Mouse (Mus musculus) neutrophil, adult 5-6 weeks (primary cell): ENCODE data around the gene Mfn2. TPM values are rescaled to one million over a fixed set of nuclear protein-coding genes. Genes with fewer than 3 reads are reported as not detected.
A peak's percentile ranks its signal among the peaks of the same experiment; 100 is the strongest.

Experiments
- ATAC-seq: fragments of 151-379, 151-347 bp; 2 replicates; pipeline ENCODE4 v1.8.0; 2017; ENCODE audit warnings: mild to moderate bottlenecking, moderate TSS enrichment; ENCODE audit not compliant: insufficient number of reproducible peaks, poor library complexity, low FRiP score, severe bottlenecking; ENCODE audit errors: extremely low read depth
- total RNA-seq: library from RNA; stranded (forward); fragments of 200-1000 nt; gene quantifications from 2 replicates; pipeline ENCODE4 v1.2.3, GENCODE M21; 2017

Gene Mfn2
- 22.2 and 28.7 TPM in 2 replicates for total RNA-seq

DNA sequence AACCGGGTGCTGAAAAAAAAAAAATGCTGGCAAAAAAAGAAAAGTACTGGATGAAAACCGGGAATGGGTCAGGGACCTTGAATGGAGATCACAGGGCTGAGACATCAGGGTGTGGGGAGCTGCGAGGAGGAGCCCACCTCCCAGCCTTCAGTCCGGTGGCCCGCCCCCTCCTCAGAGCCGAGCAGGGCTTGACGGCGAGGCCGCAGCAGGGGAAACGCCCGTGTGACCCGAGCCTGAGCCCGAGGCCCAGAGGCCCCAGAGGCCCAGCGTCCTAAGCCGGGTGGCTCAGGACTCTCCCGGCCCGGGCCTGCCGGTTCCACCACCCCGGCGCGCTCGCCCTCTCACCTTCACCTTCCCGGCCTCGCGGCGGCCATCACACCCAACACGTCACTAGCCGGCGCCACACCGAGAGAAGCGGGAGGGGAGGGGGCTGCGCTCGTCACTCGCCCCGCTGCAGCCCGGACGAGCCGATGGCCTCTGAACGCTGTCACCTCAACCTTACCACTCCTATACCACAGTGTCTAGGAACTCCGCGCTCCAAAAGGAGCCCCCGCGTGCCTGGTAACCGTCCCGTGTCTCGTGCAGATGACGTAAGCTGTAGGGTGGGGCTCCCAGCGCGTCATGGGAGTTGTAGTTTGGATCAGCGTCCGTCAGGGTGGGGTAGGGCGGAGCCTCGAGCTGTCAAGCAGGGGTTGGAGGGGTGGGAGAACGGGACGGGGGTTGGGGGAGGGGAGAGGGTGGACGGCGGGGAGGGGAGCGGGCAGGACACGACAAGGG lies at the start of gene Mfn2:
Gene Mfn2 (minus strand): TSS at position 392 of the 777 bp plus-strand sequence.
- ATAC-seq: peak; percentile 88

DNA sequence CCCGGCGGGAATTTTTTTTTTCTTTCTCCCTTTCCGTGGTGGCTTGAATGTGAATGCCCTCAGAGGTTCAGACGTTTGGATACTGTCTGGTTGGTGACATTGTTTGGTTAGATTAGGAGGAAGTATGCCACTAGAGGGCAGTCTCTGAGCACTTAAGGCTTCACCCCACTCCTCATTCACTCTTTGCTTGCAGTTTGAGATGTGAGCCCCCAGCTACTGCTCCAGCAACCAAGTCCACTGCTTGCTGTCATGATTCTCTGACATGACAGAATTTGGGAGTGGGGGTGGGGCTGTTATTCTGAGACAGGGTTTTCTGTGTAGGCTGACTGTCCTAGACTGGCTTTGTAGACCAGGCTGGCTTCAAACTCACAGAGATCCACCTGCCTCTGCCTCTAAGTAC lies 49.1 kb upstream of the Mfn2 start:
- ATAC-seq: peak; percentile 39; the same call in 1 of the 2 replicates

DNA sequence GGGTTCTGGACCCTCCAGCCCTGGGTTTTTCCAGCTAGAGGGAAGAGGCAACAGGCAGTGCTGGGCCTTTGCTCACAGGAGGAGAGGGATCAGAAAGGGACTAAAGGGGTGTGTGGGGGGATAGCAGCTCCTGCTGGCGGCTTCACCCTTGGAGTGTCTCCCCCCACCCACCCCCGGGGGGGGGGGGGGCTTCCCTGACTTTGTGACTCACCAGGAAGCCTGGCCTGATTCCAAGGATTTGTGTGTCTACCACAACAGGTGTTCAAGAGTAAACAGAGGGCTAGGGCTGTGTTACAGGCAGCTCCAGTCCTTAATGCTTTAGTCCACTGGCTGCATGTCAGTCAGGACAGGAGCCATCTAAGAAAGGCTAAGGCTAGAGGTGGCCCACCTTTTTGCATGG lies 43.0 kb upstream of the Mfn2 start:
- no peak for ATAC-seq

DNA sequence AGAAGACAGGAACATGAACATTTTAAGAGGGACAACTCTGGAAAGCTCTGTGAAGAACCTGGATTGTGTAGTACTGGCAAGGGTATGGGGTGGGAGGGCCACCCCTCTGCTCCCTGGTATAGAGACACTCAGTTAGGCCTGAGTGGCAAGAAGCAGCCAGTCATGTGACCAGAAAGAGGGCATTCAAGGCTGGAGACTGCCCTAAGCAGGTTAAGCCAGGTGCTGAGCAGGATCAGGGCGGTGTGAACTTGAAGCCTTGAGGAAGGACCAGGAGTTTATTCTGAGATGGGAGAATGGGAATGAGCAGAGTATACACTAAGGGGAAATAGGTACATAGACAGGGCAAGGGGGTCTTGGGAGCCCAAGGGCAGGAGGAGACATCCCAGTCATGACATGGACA lies 38.5 kb upstream of the Mfn2 start:
- ATAC-seq: no peak

DNA sequence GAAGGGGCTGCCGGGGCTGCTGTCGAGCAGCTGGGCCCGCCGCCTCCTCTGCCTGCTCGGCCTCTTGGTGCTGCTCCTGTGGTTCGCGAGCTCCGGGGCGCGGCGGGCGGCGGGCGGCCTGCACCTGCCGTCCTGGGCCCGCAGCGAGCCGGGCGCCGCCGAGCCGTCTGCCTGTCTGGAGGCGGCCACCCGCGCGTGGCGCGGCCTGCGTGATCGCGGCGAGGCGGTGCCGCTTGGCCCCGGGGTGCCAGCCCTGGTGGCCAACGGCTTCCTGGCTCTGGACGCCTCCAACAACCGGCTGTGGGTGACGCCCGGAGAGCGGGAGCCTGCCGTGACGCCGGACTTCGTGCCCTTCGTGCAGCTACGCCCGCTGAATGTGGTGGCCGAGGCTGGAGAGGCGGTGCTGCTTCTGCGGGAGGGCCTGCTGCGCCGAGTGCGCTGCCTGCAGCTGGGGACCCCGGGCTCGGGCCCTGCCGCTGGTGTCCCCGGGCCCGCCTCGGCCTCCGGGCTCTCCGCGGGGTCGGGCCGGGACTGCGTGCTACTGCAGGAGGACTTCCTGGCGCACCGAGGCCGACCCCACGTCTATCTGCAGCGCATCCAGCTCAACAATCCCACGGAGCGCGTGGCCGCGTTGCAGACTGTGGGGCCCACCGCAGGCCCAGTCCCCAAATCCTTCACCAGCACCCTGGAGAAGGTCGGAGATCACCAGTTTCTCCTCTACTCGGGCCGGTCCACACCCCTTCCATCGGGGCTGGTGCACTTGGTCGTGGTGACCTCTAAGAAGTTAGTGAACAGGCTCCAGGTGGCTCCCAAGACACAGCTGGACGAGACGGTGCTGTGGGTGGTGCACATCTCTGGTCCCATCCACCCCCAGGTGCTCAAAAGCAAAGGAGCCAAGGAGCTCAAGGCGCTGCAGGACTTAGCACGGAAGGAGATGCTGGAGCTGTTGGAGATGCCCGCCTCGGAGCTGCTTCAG lies 36.8 kb upstream of the Mfn2 start:
- no peak for ATAC-seq

DNA sequence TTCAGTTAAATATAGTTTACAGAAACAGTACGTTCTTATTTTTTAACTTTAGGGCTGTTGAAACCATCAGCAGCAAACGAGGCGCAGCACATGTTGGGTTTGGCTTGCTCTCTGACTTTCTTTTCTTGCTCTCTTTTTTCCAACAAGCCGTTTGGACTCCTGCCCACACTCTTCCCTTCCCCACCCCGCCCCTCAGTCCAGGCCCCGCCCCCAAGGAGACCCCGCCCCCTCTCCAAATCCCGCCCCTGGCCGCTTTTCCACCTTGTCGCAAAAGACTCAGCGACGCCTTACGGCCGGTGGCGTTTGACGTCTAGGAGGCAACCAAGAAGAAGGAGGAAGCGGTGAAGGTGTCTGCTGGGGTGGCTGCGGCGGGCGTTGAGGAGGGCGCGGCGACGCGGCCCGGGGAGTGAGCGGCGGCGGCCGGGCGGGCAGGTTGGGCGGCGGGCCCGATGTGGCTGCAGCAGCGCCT lies 36.1 kb upstream of the Mfn2 start, which contains the start of gene 2510039O18Rik:
Gene 2510039O18Rik (plus strand): TSS at position 320 of the 469 bp plus-strand sequence.
- ATAC-seq: peak; percentile 95

DNA sequence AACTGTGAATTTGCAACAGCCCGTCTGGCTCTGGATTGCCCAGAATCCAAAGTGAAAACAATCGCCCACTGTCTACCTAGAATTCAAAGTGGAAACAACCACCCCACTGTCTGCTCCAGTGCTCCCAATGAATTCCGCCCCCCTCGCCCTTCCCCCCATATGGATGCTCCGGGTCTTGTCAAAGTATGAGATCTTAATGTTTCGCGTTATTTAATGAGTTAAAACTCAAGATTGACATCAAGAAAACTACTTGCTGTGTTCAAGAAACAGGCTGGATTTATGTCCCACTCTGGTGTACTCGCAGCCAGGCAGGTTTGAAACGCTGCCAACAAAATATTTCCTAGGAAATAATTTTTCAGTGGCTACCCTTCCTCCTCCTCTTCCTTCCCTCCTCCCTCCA lies 35.6 kb upstream of the Mfn2 start:
- ATAC-seq: no peak

DNA sequence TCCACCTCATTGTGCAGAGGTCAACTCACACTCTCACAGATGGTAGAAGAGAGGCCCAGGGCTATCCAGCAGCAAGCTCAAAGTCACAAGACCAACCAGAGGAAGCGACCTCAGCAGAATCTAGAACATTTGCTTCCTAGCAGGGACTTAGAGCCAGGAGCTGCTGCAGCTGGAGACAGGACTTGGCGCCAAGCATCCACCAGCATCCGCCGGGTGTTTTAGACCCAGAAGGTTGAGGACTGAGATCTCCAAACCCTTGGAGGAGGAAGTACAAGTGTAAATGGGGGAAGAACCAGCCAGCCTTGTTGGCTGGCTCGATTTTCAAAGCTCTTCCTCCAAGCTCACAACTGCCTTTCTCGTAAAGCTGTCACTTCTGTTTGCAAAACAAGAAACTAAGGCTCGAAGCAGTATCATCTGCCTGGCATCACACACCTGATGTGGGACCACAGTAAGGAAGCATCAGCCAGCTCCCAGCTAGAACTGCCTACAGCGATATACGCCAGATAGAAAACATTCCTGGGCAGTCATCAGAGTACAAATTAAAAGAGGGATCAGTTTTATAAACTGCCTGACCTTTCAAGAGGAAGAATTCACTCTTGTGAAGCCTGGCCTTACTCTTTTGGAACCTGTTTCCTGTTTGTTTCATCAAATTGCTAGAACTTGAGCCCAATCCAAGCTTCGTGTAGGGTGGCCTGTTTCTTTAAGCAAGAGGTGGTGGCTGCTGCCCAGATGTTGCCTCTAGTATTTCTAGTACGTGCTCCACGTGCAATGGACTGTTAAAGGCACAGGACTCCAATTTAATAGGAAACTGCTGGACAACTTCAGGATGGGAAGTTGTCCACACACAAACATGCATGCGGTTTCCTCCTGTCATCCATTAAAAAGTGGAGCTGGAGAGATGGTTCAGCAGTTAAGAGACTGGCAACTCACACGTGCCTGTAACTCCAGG lies 33.9 kb upstream of the Mfn2 start:
- ATAC-seq: no peak

DNA sequence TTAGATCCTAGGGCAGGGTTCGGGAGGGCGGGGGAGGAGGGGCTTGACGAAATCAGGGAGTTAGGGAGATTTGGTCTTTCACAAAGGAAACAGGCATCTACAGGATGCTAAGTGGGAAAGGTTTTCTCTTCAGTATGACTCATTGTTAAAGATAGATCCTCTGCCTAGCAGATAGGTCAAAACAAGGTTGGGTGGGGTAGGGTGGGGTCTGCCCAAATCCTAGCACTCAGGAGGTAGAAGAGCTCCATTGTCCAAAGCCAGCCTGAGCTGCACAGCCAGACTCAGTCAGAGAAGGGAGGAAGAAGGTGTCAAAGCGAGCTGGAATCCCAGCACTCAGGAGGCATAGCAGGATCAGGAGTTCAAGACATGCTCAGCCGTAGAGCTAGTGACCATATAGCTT lies 33.0 kb upstream of the Mfn2 start:
- ATAC-seq: no peak

DNA sequence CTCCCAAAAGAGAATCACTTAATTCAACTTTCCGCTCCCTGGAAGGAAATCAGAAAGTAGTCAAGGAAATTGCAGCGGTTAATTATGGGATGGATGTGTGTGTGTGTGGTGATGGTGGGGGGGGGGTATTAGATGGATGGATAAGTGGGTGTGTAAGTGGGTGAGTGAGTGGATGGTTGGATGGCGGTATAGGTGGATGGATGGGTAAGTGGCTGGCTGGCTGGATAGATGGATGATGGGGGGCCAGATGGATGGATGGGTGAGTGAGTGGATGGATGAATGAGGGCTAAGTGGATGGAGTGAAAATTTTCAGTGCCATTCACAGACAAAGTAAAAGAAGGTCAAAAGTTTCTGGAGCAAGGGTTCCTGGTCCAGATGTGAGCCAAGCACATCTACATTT lies 32.5 kb upstream of the Mfn2 start:
- ATAC-seq: no peak

DNA sequence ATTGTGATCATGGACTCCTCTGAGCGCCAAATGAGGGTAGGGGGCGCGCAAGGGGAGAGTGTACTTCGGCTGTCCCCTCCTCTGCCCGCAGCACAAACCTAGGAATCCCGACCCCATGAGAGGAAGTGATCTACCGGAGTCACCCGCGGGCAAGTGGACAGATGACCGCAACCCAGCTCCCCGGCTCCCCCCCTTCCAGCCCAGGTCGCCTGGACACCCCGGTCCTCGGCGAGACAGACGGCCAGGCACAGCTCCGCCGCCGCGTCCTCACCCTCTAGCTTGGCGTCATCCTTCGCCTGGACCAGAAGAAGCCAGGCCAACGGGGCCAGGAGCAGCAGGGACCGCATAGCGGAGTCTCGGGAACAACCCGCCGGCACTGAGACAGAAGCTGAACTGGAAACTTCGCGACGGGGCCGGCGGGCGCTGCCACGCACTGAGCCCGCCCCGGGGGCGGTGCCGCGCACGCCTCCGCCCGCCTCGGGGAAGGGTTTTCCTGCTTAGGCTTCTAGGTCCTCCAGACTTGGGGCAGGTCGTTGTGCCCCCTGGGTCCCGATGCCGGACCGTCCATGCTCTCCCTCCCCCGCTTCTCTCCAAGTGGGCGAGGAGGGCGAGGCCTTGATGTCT lies 31.9 kb upstream of the Mfn2 start, which contains the start of gene Plod1:
Gene Plod1 (minus strand): TSS at position 437 of the 624 bp plus-strand sequence.
- peak; percentile 33; the same call in 1 of the 2 replicates for ATAC-seq

DNA sequence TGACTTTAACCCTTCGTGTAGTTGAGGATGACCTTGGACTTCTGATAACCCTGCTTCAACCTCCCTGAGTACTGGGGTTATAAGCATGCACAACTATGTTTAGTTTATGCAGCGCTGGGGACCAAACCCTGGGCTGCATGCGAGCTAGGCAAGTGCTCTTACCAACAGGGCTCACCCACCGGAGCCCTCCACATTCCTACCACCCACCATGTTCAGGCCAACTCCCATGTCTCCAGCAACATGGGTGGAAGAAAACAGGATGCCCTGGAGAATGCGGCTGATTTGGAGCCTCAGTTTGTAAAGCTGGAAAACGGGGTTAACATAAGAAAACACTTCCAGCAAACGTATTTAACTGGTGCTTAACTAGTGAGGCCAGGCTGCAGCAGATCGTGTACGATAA lies 31.4 kb upstream of the Mfn2 start:
- ATAC-seq: no peak

DNA sequence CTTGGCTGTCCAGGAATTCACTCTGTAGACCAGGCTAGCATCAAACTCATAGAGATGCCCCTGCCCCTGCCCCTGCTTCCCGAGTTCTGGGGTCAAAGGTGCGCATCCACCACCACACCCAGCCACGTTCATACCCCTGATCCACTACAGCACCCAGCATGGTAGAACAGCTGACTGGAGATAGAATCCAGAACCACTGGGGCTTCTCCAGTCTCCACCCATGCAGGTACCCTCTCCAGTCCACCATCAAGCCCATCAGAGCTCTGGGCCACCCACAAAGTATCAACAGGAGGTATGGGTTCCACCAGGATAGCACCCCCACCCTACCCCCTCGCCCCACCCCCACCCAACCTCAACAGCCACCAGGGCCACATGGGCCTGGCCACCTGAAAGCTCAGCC lies 30.1 kb upstream of the Mfn2 start:
- ATAC-seq: no peak

DNA sequence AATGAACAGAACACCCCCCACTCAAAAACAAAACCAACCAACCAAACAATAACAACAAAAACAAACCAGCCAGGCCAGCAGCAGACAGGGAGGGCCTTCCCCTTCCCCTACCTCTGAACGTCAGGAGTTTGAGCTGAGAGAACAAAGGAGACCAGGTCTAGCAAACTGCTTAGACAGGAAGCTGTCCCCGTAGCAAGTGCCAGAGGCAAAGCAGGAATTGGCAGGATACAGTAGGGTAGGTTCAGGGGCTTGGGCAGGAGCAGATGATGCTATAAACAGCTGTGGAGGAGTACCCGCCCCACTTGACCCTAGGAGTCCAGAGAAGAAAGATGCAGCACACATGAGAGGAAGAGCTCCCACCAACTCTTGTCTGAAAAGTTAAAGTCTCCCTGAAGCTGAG lies 29.6 kb upstream of the Mfn2 start:
- no peak for ATAC-seq

DNA sequence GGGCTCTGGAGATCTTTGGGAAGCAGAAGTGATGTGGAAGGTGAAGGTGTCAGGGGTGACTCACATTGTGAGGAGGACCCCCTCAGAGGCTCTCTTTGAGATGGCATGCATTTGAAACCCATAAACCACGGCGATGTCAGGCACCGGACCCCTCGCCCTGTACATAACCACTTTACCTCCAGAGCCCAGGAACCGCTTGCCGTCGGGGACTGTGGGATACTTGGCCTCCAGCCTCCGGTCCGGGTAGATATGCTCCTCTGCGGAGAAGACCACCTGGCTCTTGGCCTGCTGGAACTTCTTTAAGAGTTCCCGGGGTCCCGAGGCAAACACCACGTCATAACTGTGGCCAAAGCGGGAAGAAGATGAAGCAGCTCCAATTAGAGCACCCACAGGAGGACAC lies 26.4 kb upstream of the Mfn2 start:
- no peak for ATAC-seq

DNA sequence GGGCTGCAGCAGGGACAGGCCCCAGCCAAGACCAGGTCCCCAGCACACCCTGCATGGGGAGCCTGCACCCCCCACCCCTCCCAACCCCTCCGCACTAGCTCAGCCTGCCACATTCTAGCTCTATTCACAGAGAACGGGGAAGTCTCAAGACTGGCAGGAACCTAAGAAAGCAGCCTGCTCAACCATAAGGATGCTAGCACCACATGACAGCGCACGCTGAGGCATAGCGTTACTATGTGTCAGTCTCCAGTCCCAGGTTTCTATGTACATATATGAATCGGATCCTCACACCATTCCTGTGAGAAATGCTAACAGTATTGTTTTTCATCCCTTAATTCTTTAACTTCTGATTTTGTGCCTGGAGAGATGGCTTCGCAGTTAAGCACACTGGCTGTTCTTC lies 24.0 kb upstream of the Mfn2 start:
- no peak for ATAC-seq

DNA sequence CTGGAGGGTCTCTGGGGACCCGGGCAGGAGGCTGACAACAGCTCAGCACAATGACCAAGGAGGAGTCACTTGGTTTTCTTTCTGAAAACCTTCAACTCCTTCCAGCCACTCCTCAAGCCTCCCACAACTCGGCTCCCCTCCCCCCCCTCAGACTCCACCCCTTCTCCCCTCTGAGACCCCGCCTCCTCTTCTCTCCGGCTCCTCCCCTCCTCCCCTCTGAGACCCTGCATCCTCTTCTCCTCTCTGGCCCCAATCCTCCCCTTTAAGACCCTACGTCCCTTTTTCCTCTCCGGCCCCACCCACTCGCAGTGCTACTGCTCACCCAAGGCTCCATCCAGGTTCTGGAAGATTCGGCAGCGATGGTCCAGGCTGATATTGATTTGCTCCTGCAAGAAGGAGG lies 23.6 kb upstream of the Mfn2 start:
- no peak for ATAC-seq

DNA sequence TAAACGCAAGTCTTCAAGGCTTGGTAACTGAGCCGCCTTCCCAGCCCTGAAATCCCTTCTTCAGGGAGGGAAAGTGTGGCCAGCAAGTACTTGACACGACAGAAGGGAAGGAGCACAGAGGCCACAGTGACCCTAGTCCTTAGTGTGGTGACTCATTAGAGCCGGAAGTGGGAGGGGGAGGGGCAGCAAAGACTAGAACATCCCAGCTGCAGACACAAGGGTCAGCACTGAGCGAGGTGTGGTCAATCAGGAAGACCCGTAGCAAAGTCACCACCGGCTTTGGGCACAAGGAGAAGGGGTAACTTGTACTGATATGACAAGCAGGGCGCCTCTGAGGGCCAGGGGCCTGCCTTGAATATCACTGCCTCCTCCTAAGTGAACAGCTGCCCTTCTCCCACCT lies 23.2 kb upstream of the Mfn2 start:
- no peak for ATAC-seq
